22 mouse cellular contexts compared by ENCODE assay signal in genomic region chr17:11886963-11887362, GRCm38 (mm10).
DNase-seq lines count a peak whose midpoint lies in the region; ATAC-seq and TF ChIP-seq lines count a peak whose summit lies in the region.
"Had no signal": no experiment of that assay in that cellular context is flagged by ENCODE, and none has a peak within 500 bp of the region (broad histone marks: within the 10 kb centered on the region; RNA-seq: fewer than 3 reads in every experiment).

No protein-coding gene starts in this region.

- no peaks in the 10 kb centered on the region for H3K27me3 ChIP-seq in hindbrain, postnatal 0 days (ENCODE audit: insufficient read depth, low read length)
- H3K27me3 ChIP-seq in hindbrain, embryonic 12.5 days: no peaks in the 10 kb centered on the region
- no peaks in the 10 kb centered on the region for H3K27me3 ChIP-seq in midbrain, postnatal 0 days (ENCODE audit: insufficient read depth, low read length)
- no peaks in the 10 kb centered on the region for H3K27me3 ChIP-seq in midbrain, embryonic 13.5 days
- H3K27me3 ChIP-seq: heart, embryonic 13.5 days; intestine, embryonic 15.5 days; midbrain, embryonic 12.5 days; neural tube, embryonic 13.5 days had no signal

- intact Hi-C loops in left cerebral cortex, adult 2 months (cut with DNase I): no loop called here

- no peak for ATAC-seq in hindbrain, postnatal 0 days
- no peak for ATAC-seq in hindbrain, embryonic 12.5 days (ENCODE audit: low FRiP score)
- ATAC-seq in midbrain, postnatal 0 days (ENCODE audit: low FRiP score): no peak
- ATAC-seq in midbrain, embryonic 13.5 days: no peak
- peak; percentile 57; the same call in 1 of the 2 replicates for ATAC-seq in megakaryocyte progenitor cell, adult 5-6 weeks (replicated peaks; ENCODE audit: poor library complexity)
- ATAC-seq: forebrain, embryonic 16.5 days; intestine, embryonic 15.5 days had no signal

- no peaks in the 10 kb centered on the region for H3K9me3 ChIP-seq in hindbrain, postnatal 0 days (ENCODE audit: low read length)
- H3K9me3 ChIP-seq in hindbrain, embryonic 12.5 days (replicated peaks): no peaks in the 10 kb centered on the region
- H3K9me3 ChIP-seq in midbrain, postnatal 0 days (ENCODE audit: low read length): no peaks in the 10 kb centered on the region
- no peaks in the 10 kb centered on the region for H3K9me3 ChIP-seq in midbrain, embryonic 13.5 days
- H3K9me3 ChIP-seq: G1E; heart, embryonic 13.5 days; intestine, embryonic 15.5 days; midbrain, embryonic 12.5 days; neural tube, embryonic 13.5 days had no signal

- no peaks in the 10 kb centered on the region for H3K36me3 ChIP-seq in hindbrain, postnatal 0 days (ENCODE audit: insufficient read depth, low read length)
- no peaks in the 10 kb centered on the region for H3K36me3 ChIP-seq in hindbrain, embryonic 12.5 days
- no peaks in the 10 kb centered on the region for H3K36me3 ChIP-seq in midbrain, postnatal 0 days (ENCODE audit: insufficient read depth, low read length)
- H3K36me3 ChIP-seq in midbrain, embryonic 13.5 days: no peaks in the 10 kb centered on the region
- H3K36me3 ChIP-seq: G1E; heart, embryonic 13.5 days; intestine, embryonic 15.5 days; midbrain, embryonic 12.5 days; neural tube, embryonic 13.5 days had no signal

- no peak overlapping the region for H3K4me2 ChIP-seq in hindbrain, postnatal 0 days (ENCODE audit: low read depth, low read length)
- no peak overlapping the region for H3K4me2 ChIP-seq in hindbrain, embryonic 12.5 days (replicated peaks)
- H3K4me2 ChIP-seq in midbrain, postnatal 0 days (ENCODE audit: low read depth, low read length, poor library complexity, severe bottlenecking): no peak overlapping the region
- no peak overlapping the region for H3K4me2 ChIP-seq in midbrain, embryonic 13.5 days (replicated peaks)
- H3K4me2 ChIP-seq: heart, embryonic 13.5 days; hindbrain, embryonic 14.5 days; intestine, embryonic 15.5 days; lung, embryonic 14.5 days; midbrain, embryonic 12.5 days; neural tube, embryonic 13.5 days had no signal

- H3K4me3 ChIP-seq in hindbrain, postnatal 0 days (ENCODE audit: low read length): no peak overlapping the region
- no peak overlapping the region for H3K4me3 ChIP-seq in hindbrain, embryonic 12.5 days
- no peak overlapping the region for H3K4me3 ChIP-seq in midbrain, postnatal 0 days (ENCODE audit: low read depth, low read length)
- H3K4me3 ChIP-seq in midbrain, embryonic 13.5 days (replicated peaks): no peak overlapping the region
- H3K4me3 ChIP-seq in left cerebral cortex, adult 2 months: no peak overlapping the region
- H3K4me3 ChIP-seq: heart, embryonic 13.5 days; intestine, embryonic 15.5 days; midbrain, embryonic 12.5 days; neural tube, embryonic 13.5 days had no signal

- H3K4me1 ChIP-seq in hindbrain, postnatal 0 days (ENCODE audit: insufficient read depth, low read length): no peaks in the 10 kb centered on the region
- no peaks in the 10 kb centered on the region for H3K4me1 ChIP-seq in hindbrain, embryonic 12.5 days
- H3K4me1 ChIP-seq in midbrain, postnatal 0 days (ENCODE audit: insufficient read depth, low read length): no peaks in the 10 kb centered on the region
- no peaks in the 10 kb centered on the region for H3K4me1 ChIP-seq in midbrain, embryonic 13.5 days (replicated peaks)
- H3K4me1 ChIP-seq: intestine, embryonic 15.5 days; midbrain, embryonic 12.5 days had no signal

- H3K27ac ChIP-seq in hindbrain, postnatal 0 days: no peak overlapping the region
- no peak overlapping the region for H3K27ac ChIP-seq in hindbrain, embryonic 12.5 days
- no peak overlapping the region for H3K27ac ChIP-seq in midbrain, postnatal 0 days (ENCODE audit: low read depth, low read length)
- no peak overlapping the region for H3K27ac ChIP-seq in midbrain, embryonic 13.5 days
- no peak overlapping the region for H3K27ac ChIP-seq in left cerebral cortex, adult 2 months
- H3K27ac ChIP-seq: heart, embryonic 13.5 days; hindbrain, embryonic 14.5 days; intestine, embryonic 15.5 days; macrophage; midbrain, embryonic 12.5 days had no signal

- no peak overlapping the region for H3K9ac ChIP-seq in hindbrain, postnatal 0 days (replicated peaks; ENCODE audit: low read length)
- no peak overlapping the region for H3K9ac ChIP-seq in hindbrain, embryonic 12.5 days
- no peak overlapping the region for H3K9ac ChIP-seq in midbrain, postnatal 0 days (replicated peaks; ENCODE audit: low read length, poor library complexity, severe bottlenecking)
- no peak overlapping the region for H3K9ac ChIP-seq in midbrain, embryonic 13.5 days (replicated peaks)
- H3K9ac ChIP-seq: heart, embryonic 13.5 days; hindbrain, embryonic 14.5 days; intestine, embryonic 15.5 days; lung, embryonic 14.5 days; midbrain, embryonic 12.5 days; neural tube, embryonic 13.5 days had no signal

- DNase-seq in hindbrain, postnatal 0 days (ENCODE audit: low spot score): peak; percentile 42
- DNase-seq in midbrain, postnatal 0 days (ENCODE audit: low spot score): no peak
- DNase-seq in left cerebral cortex, adult 2 months (ENCODE audit: extremely low spot score in 1 of 2, low spot score in 2 of 2): no peak
- DNase-seq in gastrocnemius, postnatal 10 days: no peak
- DNase-seq: cerebellum, adult 2 months; kidney, postnatal 4 days; liver; lung, embryonic 14.5 days; right cerebral cortex, postnatal 25 days; thymus, adult 18-20 months; thymus, postnatal 4 days had no signal

- whole genome bisulfite sequencing in hindbrain, postnatal 0 days: 83% methylated on average over 4 of the region's 4 CpGs
- 82% methylated on average over 4 of the region's 4 CpGs for WGBS in hindbrain, embryonic 12.5 days
- 85% methylated on average over 4 of the region's 4 CpGs for WGBS in midbrain, postnatal 0 days
- WGBS in midbrain, embryonic 13.5 days: 88% methylated on average over 4 of the region's 4 CpGs

- peak; percentile 53 for TF ChIP-seq CTCF in hindbrain, postnatal 0 days (IDR thresholded peaks at IDR 0.05; ENCODE audit: low read depth)
- TF ChIP-seq CTCF in midbrain, postnatal 0 days (IDR thresholded peaks at IDR 0.05): peak; percentile 35
- TF ChIP-seq CTCF in left cerebral cortex, adult 2 months (IDR thresholded peaks at IDR 0.05): no peak; the same call in 1 of the 2 replicates
